8 mouse cellular contexts compared by ENCODE assay signal in genomic region chr2:59401841-59402461, GRCm38 (mm10).
DNase-seq lines count a peak whose midpoint lies in the region; ATAC-seq and TF ChIP-seq lines count a peak whose summit lies in the region.

No protein-coding gene starts in this region.

- no peaks in the 10 kb centered on the region for H3K4me1 ChIP-seq in midbrain, embryonic 16.5 days (ENCODE audit: control insufficient read depth, insufficient read depth, low read length)
- no peaks in the 10 kb centered on the region for H3K4me1 ChIP-seq in midbrain, embryonic 14.5 days (ENCODE audit: control insufficient read depth, insufficient read depth, low read length)
- H3K4me1 ChIP-seq in heart, postnatal 0 days (ENCODE audit: control insufficient read depth, insufficient read depth): 0 out of 2 replicates have a peak, but pooled peaks cover 7% of the 10 kb centered on the region
- H3K4me1 ChIP-seq in limb, embryonic 10.5 days: peaks cover 12% of the 10 kb centered on the region; the same call in 1 of the 2 replicates

- no peak overlapping the region for H3K4me3 ChIP-seq in midbrain, embryonic 16.5 days (ENCODE audit: low read depth, low read length)
- H3K4me3 ChIP-seq in midbrain, embryonic 14.5 days (replicated peaks; ENCODE audit: low read depth, low read length): no peak overlapping the region
- no peak overlapping the region for H3K4me3 ChIP-seq in heart, postnatal 0 days (ENCODE audit: low read depth, low read length)
- no peak overlapping the region for H3K4me3 ChIP-seq in limb, embryonic 10.5 days

- H3K27me3 ChIP-seq in midbrain, embryonic 16.5 days (ENCODE audit: control insufficient read depth, insufficient read depth, low read depth, low read length): no peaks in the 10 kb centered on the region
- no peaks in the 10 kb centered on the region for H3K27me3 ChIP-seq in midbrain, embryonic 14.5 days (ENCODE audit: control insufficient read depth, insufficient read depth, low read length)
- H3K27me3 ChIP-seq in heart, postnatal 0 days (ENCODE audit: control insufficient read depth, insufficient read depth, low read length): no peaks in the 10 kb centered on the region
- no peaks in the 10 kb centered on the region for H3K27me3 ChIP-seq in limb, embryonic 10.5 days (ENCODE audit: low read depth, poor library complexity, severe bottlenecking)

- no peaks in the 10 kb centered on the region for H3K9me3 ChIP-seq in midbrain, embryonic 16.5 days (replicated peaks; ENCODE audit: control insufficient read depth, low read length, poor library complexity, severe bottlenecking)
- H3K9me3 ChIP-seq in midbrain, embryonic 14.5 days (ENCODE audit: control insufficient read depth, low read length): no peaks in the 10 kb centered on the region
- no peaks in the 10 kb centered on the region for H3K9me3 ChIP-seq in heart, postnatal 0 days (replicated peaks; ENCODE audit: control insufficient read depth, low read length)
- no peaks in the 10 kb centered on the region for H3K9me3 ChIP-seq in limb, embryonic 10.5 days (replicated peaks)

- no peak overlapping the region for H3K4me2 ChIP-seq in midbrain, embryonic 16.5 days (ENCODE audit: low read length)
- H3K4me2 ChIP-seq in midbrain, embryonic 14.5 days (ENCODE audit: low read length): no peak overlapping the region
- no peak overlapping the region for H3K4me2 ChIP-seq in heart, postnatal 0 days (ENCODE audit: low read depth, low read length)

- H3K36me3 ChIP-seq in midbrain, embryonic 16.5 days (ENCODE audit: control insufficient read depth, insufficient read depth, low read length): no peaks in the 10 kb centered on the region
- no peaks in the 10 kb centered on the region for H3K36me3 ChIP-seq in midbrain, embryonic 14.5 days (ENCODE audit: control insufficient read depth, insufficient read depth, low read length)
- no peaks in the 10 kb centered on the region for H3K36me3 ChIP-seq in heart, postnatal 0 days (replicated peaks; ENCODE audit: control insufficient read depth, insufficient read depth, low read length)
- no peaks in the 10 kb centered on the region for H3K36me3 ChIP-seq in limb, embryonic 10.5 days

- WGBS in midbrain, embryonic 16.5 days: 77% methylated on average over 8 of the region's 8 CpGs
- WGBS in midbrain, embryonic 14.5 days: 77% methylated on average over 8 of the region's 8 CpGs
- WGBS in heart, postnatal 0 days: 54% methylated on average over 8 of the region's 8 CpGs
- WGBS in limb, embryonic 10.5 days: 58% methylated on average over 8 of the region's 8 CpGs

- no peak for TF ChIP-seq CTCF in heart, postnatal 0 days (IDR thresholded peaks at IDR 0.05; ENCODE audit: low read depth)

- H3K9ac ChIP-seq in midbrain, embryonic 16.5 days (ENCODE audit: low read depth, low read length): no peak overlapping the region
- no peak overlapping the region for H3K9ac ChIP-seq in midbrain, embryonic 14.5 days (replicated peaks; ENCODE audit: low read length)
- no peak overlapping the region for H3K9ac ChIP-seq in heart, postnatal 0 days (replicated peaks; ENCODE audit: low read depth, low read length)

- ATAC-seq in midbrain, embryonic 16.5 days: no peak
- ATAC-seq in midbrain, embryonic 14.5 days (ENCODE audit: low FRiP score, low TSS enrichment): no peak
- peak; percentile 87 for ATAC-seq in heart, postnatal 0 days (ENCODE audit: insufficient read depth, low read depth)

- DNase-seq in midbrain, embryonic 14.5 days: no peak
- DNase-seq in heart, postnatal 0 days (ENCODE audit: low spot score): peak; percentile 47
- DNase-seq in limb, embryonic 10.5 days (ENCODE audit: low spot score): no peak
- DNase-seq in skeletal muscle tissue, adult 2 months (ENCODE audit: low read depth, low spot score): peak; percentile 48
- no peak for DNase-seq in thymus, postnatal 0 days (ENCODE audit: low spot score)
- no peak for DNase-seq in urinary bladder, postnatal 10 days (ENCODE audit: low spot score)
- DNase-seq in left cerebral cortex, adult 18-20 months (ENCODE audit: low spot score in 2 of 2): no peak

- peak; percentile 99 for TF ChIP-seq EP300 in heart, postnatal 0 days (IDR thresholded peaks at IDR 0.05; ENCODE audit: low read depth)

- peak overlapping the region; percentile 40 for H3K27ac ChIP-seq in midbrain, embryonic 16.5 days (ENCODE audit: low read length)
- H3K27ac ChIP-seq in midbrain, embryonic 14.5 days (replicated peaks; ENCODE audit: low read depth, low read length): no peak overlapping the region
- peak overlapping the region; percentile 89 for H3K27ac ChIP-seq in heart, postnatal 0 days (ENCODE audit: low read depth)
- peak overlapping the region; percentile 50 for H3K27ac ChIP-seq in limb, embryonic 10.5 days

Comparison
In these comparisons a context has a peak if more than half of its experiments do, and no peak if none do; other contexts are left out.
1. DNase-seq: peak in heart, postnatal 0 days (single experiment) and skeletal muscle tissue, adult 2 months (single experiment); none in midbrain, embryonic 14.5 days (single experiment), limb, embryonic 10.5 days (single experiment), thymus, postnatal 0 days (single experiment), urinary bladder, postnatal 10 days (single experiment) and left cerebral cortex, adult 18-20 months (0 of 2).